Mouse (Mus musculus) liver, embryonic 16.5 days (tissue): ENCODE measurements around the gene Hsf4. TPM values are rescaled to one million over a fixed set of nuclear protein-coding genes. Genes with fewer than 3 reads are reported as not detected.
"Not testable (repeated sequence)": the region's sequence is repeated elsewhere in the genome, so short reads cannot be mapped to it uniquely, and the experiment has no call there.

Experiments used
- ATAC-seq: fragments of 200-750 bp; cut with Nextera tagmentation; 2 replicates; pipeline ENCODE4 v1.8.0; 2017; ENCODE audit warnings: low read depth, mild to moderate bottlenecking, moderate number of reproducible peaks, moderate library complexity
- H3K27ac ChIP-seq: fragments of 300-500 bp; sonication (generic); 2 replicates; pipeline ENCODE4 v1.5.1; 2014; ENCODE audit warnings: mild to moderate bottlenecking, low read length
- H3K27me3 ChIP-seq: fragments of 300-500 bp; sonication (generic); 2 replicates; pipeline ENCODE4 v1.6.1; 2014; ENCODE audit warnings: low read depth, low read length, mixed read lengths; ENCODE audit not compliant: control insufficient read depth, insufficient read depth
- H3K36me3 ChIP-seq: fragments of 300-500 bp; sonication (generic); 2 replicates; pipeline ENCODE4 v1.6.1; 2014; ENCODE audit warnings: mild to moderate bottlenecking; ENCODE audit not compliant: control insufficient read depth, insufficient read depth
- H3K4me1 ChIP-seq: fragments of 300-500 bp; sonication (generic); 2 replicates; pipeline ENCODE4 v1.6.1; 2014; ENCODE audit warnings: low read depth, low read length, mixed read lengths; ENCODE audit not compliant: control insufficient read depth
- H3K4me2 ChIP-seq: fragments of 300-500 bp; sonication (generic); 2 replicates; pipeline ENCODE4 v1.6.1; 2014; ENCODE audit warnings: low read depth, low read length, mixed read lengths
- H3K4me3 ChIP-seq: fragments of 300-500 bp; sonication (generic); 2 replicates; pipeline ENCODE4 v1.5.1; 2014; ENCODE audit warnings: low read depth, mild to moderate bottlenecking, low read length
- H3K9ac ChIP-seq: fragments of 300-500 bp; sonication (generic); 2 replicates; pipeline ENCODE4 v1.6.1; 2014; ENCODE audit warnings: low read depth, low read length
- H3K9me3 ChIP-seq: fragments of 300-500 bp; sonication (generic); replicated peaks from 2 replicates; pipeline ENCODE4 v1.6.1; 2016; ENCODE audit warnings: low read length; ENCODE audit not compliant: control insufficient read depth
- WGBS: fragments of 180-500 bp; shearing (Covaris S2); extraction: QIAGEN DNeasy Blood & Tissue Kit; methylation state at CpG from one replicate; pipeline ENCODE4 v1.1.7; 2014; ENCODE audit not compliant: insufficient replicate concordance; 5-methylcytosine and 5-hydroxymethylcytosine counted together
- polyA plus RNA-seq: library from polyadenylated mRNA; unstranded; fragments of >200 nt; fragmentation: Nextera tagmentation; extraction: Ambion mirVana; gene quantifications from 2 replicates; pipeline ENCODE4 v1.2.1, GENCODE M21; 2015

The Hsf4 gene
- polyA plus RNA-seq, 1 experiment from 2014 or later, result 0.08 TPM

GRCm38 (mm10) chr8:105288958-105289732, 19.5 kb downstream of the Hsf4 start:
- Histone ChIP-seq H3K36me3 (no peaks in the 10 kb centered on the region), H3K4me1 (peaks cover 23% of the 10 kb centered on the region), H3K27ac (0 out of 2 replicates have a peak overlapping the region, but pooled peaks have one; percentile 26), H3K27me3 (peaks cover 23% of the 10 kb centered on the region), H3K4me2 (peak overlapping the region; percentile 84), H3K9ac (peak overlapping the region; percentile 39), H3K4me3 (peak overlapping the region; percentile 62), H3K9me3 (no peaks in the 10 kb centered on the region)
- WGBS, result under 1% methylated on average over 53 of the region's 53 CpGs
- ATAC-seq, result peak; percentile 84

GRCm38 (mm10) chr8:105289805-105290460, 20.3 kb downstream of the Hsf4 start, which contains the start of gene 4931428F04Rik:
Gene 4931428F04Rik (minus strand): TSS chr8:105289864.
- Histone ChIP-seq H3K27me3 (peaks cover 20% of the 10 kb centered on the region), H3K9me3 (no peaks in the 10 kb centered on the region), H3K36me3 (no peaks in the 10 kb centered on the region), H3K4me2 (peak within 1 kb of the TSS; percentile 84), H3K9ac (peak within 1 kb of the TSS; percentile 39), H3K4me1 (peaks cover 23% of the 10 kb centered on the region), H3K4me3 (peak within 1 kb of the TSS; percentile 62), H3K27ac (0 out of 2 replicates have a peak within 1 kb of the TSS, but pooled peaks have one; percentile 26)
- WGBS, result 4% methylated on average over 43 of the region's 43 CpGs
- ATAC-seq, result no peak; the same call in none of the 2 replicates

DNA sequence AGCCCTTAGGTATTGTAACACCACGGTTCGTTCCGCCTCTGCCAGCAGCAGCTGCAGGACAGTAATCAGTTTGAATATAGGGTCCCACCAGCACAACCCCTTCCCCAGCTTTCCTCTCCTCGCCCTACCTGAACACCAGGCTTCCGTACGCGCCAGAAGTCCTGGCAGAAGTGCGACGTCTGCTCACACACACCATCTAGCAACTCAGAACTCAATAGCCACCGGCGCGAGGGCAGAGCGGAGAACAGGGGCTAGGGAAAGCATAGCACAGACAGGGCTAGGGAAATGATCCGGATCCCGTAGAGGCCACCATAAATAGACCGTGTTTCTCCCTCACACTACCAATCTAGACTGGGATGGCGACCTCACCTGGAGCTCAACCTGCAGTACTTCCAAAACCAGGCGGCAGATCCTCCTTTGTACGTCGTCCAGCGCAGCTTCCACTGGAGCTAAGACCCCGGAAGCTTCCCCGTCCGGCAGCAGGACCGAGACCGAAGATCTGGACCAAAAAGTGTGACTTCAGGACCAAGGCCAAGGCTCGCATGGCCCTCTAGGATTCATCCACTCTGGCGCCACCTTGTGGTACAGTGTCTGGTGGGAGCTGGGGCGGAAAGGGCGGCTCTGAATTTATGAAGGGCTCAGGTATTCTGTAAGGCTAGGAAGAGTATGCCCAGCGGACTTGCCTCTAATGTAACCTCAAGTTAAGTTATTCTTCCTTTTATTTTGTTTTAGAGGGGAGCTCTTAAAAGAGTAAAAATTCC, 21.1 kb downstream of the Hsf4 start:
- no peak overlapping the region for H3K27ac ChIP-seq
- H3K4me3 ChIP-seq, result no peak overlapping the region
- no peaks in the 10 kb centered on the region for H3K36me3 ChIP-seq
- ATAC-seq, result no peak
- peaks cover 15% of the 10 kb centered on the region for H3K27me3 ChIP-seq
- peak overlapping the region; percentile 84; the same call in 1 of the 2 replicates for H3K4me2 ChIP-seq
- no peaks in the 10 kb centered on the region for H3K9me3 ChIP-seq
- H3K4me1 ChIP-seq, result peaks cover 23% of the 10 kb centered on the region
- no peak overlapping the region for H3K9ac ChIP-seq
- WGBS, result 16% methylated on average over 31 of the region's 31 CpGs

- H3K4me2 ChIP-seq, H3K9me3 ChIP-seq, H3K9ac ChIP-seq, H3K27ac ChIP-seq, H3K4me3 ChIP-seq, H3K36me3 ChIP-seq, ATAC-seq: not testable (repeated sequence)
- WGBS, result 64% methylated on average over 8 of the region's 8 CpGs
- peaks cover 15% of the 10 kb centered on the region for H3K27me3 ChIP-seq
- peaks cover 28% of the 10 kb centered on the region for H3K4me1 ChIP-seq
Observed at GRCm38 (mm10) chr8:105291364-105291763, 21.8 kb downstream of the Hsf4 start.

GRCm38 (mm10) chr8:105291802-105292201, 22.2 kb downstream of the Hsf4 start:
- not testable (repeated sequence) for H3K27ac ChIP-seq, H3K9ac ChIP-seq, ATAC-seq, H3K36me3 ChIP-seq, H3K9me3 ChIP-seq, H3K4me2 ChIP-seq, H3K4me3 ChIP-seq
- peaks cover 15% of the 10 kb centered on the region for H3K27me3 ChIP-seq
- WGBS, result 44% methylated on average over 3 of the region's 3 CpGs
- peaks cover 30% of the 10 kb centered on the region for H3K4me1 ChIP-seq

GRCm38 (mm10) chr8:105292471-105292870, 22.9 kb downstream of the Hsf4 start:
- H3K9ac ChIP-seq, result no peak overlapping the region
- H3K27ac ChIP-seq, result no peak overlapping the region
- H3K4me2 ChIP-seq, result no peak overlapping the region
- no peaks in the 10 kb centered on the region for H3K9me3 ChIP-seq
- peaks cover 30% of the 10 kb centered on the region for H3K4me1 ChIP-seq
- H3K4me3 ChIP-seq, result no peak overlapping the region
- H3K27me3 ChIP-seq, result peaks cover 15% of the 10 kb centered on the region
- no peak for ATAC-seq
- H3K36me3 ChIP-seq, result no peaks in the 10 kb centered on the region
- WGBS, result 80% methylated on average over 7 of the region's 7 CpGs

- no peak overlapping the region for H3K9ac ChIP-seq
- no peak overlapping the region for H3K27ac ChIP-seq
- ATAC-seq, result no peak
- no peaks in the 10 kb centered on the region for H3K9me3 ChIP-seq
- H3K27me3 ChIP-seq, result peaks cover 15% of the 10 kb centered on the region
- 83% methylated on average over 19 of the region's 19 CpGs for WGBS
- H3K4me3 ChIP-seq, result no peak overlapping the region
- peaks cover 30% of the 10 kb centered on the region for H3K4me1 ChIP-seq
- no peaks in the 10 kb centered on the region for H3K36me3 ChIP-seq
- H3K4me2 ChIP-seq, result no peak overlapping the region
Observed at GRCm38 (mm10) chr8:105293405-105293804, 23.8 kb downstream of the Hsf4 start.

- Histone ChIP-seq H3K36me3 (peaks cover 4% of the 10 kb centered on the region; the same call in 1 of the 2 replicates), H3K27ac (no peak overlapping the region), H3K27me3 (peaks cover 11% of the 10 kb centered on the region), H3K9me3 (no peaks in the 10 kb centered on the region), H3K4me3 (peak overlapping the region; percentile 0; the same call in 1 of the 2 replicates), H3K9ac (no peak overlapping the region), H3K4me1 (peaks cover 27% of the 10 kb centered on the region), H3K4me2 (no peak overlapping the region)
- WGBS, result 71% methylated on average over 9 of the region's 9 CpGs
- ATAC-seq, result no peak
Observed at GRCm38 (mm10) chr8:105294776-105295175, 25.2 kb downstream of the Hsf4 start.
